Mouse (Mus musculus): ENCODE data around the gene Olfr827. TPM values are rescaled to one million over a fixed set of nuclear protein-coding genes. Genes with fewer than 3 reads are reported as not detected.

Olfr827 gene
- total RNA-seq (2023): not detected

GRCm38 (mm10) chr10:130214303-130214702 is at the start of gene Olfr827:
Gene Olfr827, minus strand, starts transcription at chr10:130214403.

GRCm38 (mm10) chr10:130184086-130184485 is 30.1 kb downstream of the Olfr827 start, which contains the start of gene Olfr826:
Gene Olfr826, minus strand, starts transcription at chr10:130184186.

DNA sequence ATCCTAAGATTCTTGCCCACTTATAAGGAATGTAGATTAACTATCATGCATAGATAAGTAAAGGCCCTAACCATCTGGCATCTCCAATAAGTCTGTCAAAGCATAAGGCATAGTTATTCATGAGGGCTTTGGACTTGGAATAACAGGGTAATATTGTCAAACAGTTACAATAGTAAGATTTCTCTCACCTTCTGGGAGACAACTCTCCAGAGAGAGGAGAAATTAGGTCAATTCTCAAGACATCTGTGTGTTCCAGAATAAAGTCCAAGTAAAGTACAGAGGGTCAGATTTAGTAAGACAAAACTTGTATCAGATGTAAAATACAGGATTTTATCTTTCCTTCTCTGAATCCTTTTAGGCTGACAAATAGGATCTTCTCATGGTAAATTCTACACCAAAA is 47.5 kb downstream of the Olfr827 start, which contains the start of gene Olfr825:
Gene Olfr825 (minus strand): TSS at position 101 of the 400 bp plus-strand sequence.

Other genes starting within 250 kb of the Olfr827 start
- not detected for gene Olfr819, start 247.1 kb downstream of the Olfr827 start, total RNA-seq (2023)
- gene Olfr247, start 238.3 kb downstream of the Olfr827 start, total RNA-seq (2023): not detected
- gene Gm10310, start 229.3 kb downstream of the Olfr827 start, total RNA-seq (2023): not detected
- gene Olfr820, start 201.8 kb downstream of the Olfr827 start, total RNA-seq (2023): not detected
- gene Olfr821, start 184.1 kb downstream of the Olfr827 start, total RNA-seq (2023): not detected
- not detected for gene Olfr822, start 143.2 kb downstream of the Olfr827 start, total RNA-seq (2023)
- gene Olfr823, start 99.0 kb downstream of the Olfr827 start, total RNA-seq (2023): not detected
- gene Olfr824, start 84.4 kb downstream of the Olfr827 start, total RNA-seq (2023): not detected
- gene Olfr825, start 47.6 kb downstream of the Olfr827 start, total RNA-seq (2023): not detected
- not detected for gene Olfr826, start 30.2 kb downstream of the Olfr827 start, total RNA-seq (2023)
- not detected for gene Neurod4, start 65.8 kb upstream of the Olfr827 start, total RNA-seq (2023)
- 100 to 1,000 TPM; 144 to 157 TPM for gene Tespa1, start 108.5 kb upstream of the Olfr827 start, total RNA-seq (2023)
- gene Vmn2r84, start 179.9 kb upstream of the Olfr827 start, total RNA-seq (2023): not detected
- not detected for gene Vmn2r85, start 215.3 kb upstream of the Olfr827 start, total RNA-seq (2023)
- not detected for gene Vmn2r86, start 241.6 kb upstream of the Olfr827 start, total RNA-seq (2023)

Data from T-cell, adult 66 days (primary cell).